Mouse (Mus musculus): ENCODE measurements at regions not wholly inside any gene's neighbourhood (a gene's known extent, or its start where the extent isn't known, plus 50 kb on each side); places are given as distances from the start of the nearest gene placed in this dataset.
"Not testable (repeated sequence)": the region's sequence is repeated elsewhere in the genome, so short reads cannot be mapped to it uniquely, and the experiment has no call there.

GRCm38 (mm10) chr12:113701841-113702240, 158.1 kb downstream of the Adam6a start:
- not testable (repeated sequence) for DNase-seq (ENCODE audit: low spot score in 2 of 2)

- peak in 1 of 2 experiments; percentile 51 for DNase-seq (ENCODE audit: low spot score in 2 of 2)
Measured at GRCm38 (mm10) chr12:113716406-113716805, 172.7 kb downstream of the Adam6a start.

- DNase-seq (ENCODE audit: low spot score in 2 of 2) = peak in 1 of 2 experiments; percentile 37
Measured at GRCm38 (mm10) chr12:113735847-113736246, 192.1 kb downstream of the Adam6a start.

GRCm38 (mm10) chr12:113746277-113746676, 202.6 kb downstream of the Adam6a start:
- DNase-seq (ENCODE audit: low spot score in 2 of 2) = no peak

GRCm38 (mm10) chr12:113747987-113748386, 204.3 kb downstream of the Adam6a start:
- DNase-seq (ENCODE audit: low spot score in 2 of 2) = no peak

GRCm38 (mm10) chr12:113769587-113769986, 225.9 kb downstream of the Adam6a start:
- no peak for DNase-seq (ENCODE audit: low spot score in 2 of 2)

GRCm38 (mm10) chr12:113795876-113796275, 252.2 kb downstream of the Adam6a start:
- peak in 1 of 2 experiments; percentile 9 for DNase-seq (ENCODE audit: low spot score in 2 of 2)

- peak in 1 of 2 experiments; percentile 8 for DNase-seq (ENCODE audit: low spot score in 2 of 2)
Measured at GRCm38 (mm10) chr12:113826377-113826776, 282.7 kb downstream of the Adam6a start.

GRCm38 (mm10) chr12:113858893-113859292, 315.2 kb downstream of the Adam6a start:
- DNase-seq (ENCODE audit: low spot score in 2 of 2) = peak in 1 of 2 experiments; percentile 52

- peak in 1 of 2 experiments; percentile 19 for DNase-seq (ENCODE audit: low spot score in 2 of 2)
Measured at GRCm38 (mm10) chr12:113878826-113879225, 335.1 kb downstream of the Adam6a start.

GRCm38 (mm10) chr12:113896152-113896551, 352.4 kb downstream of the Adam6a start:
- DNase-seq (ENCODE audit: low spot score in 2 of 2) = no peak

GRCm38 (mm10) chr12:113906459-113906858, 362.8 kb downstream of the Adam6a start:
- DNase-seq (ENCODE audit: low spot score in 2 of 2) = no peak

GRCm38 (mm10) chr12:113907751-113908150, 364.0 kb downstream of the Adam6a start:
- DNase-seq (ENCODE audit: low spot score in 2 of 2) = no peak

- DNase-seq (ENCODE audit: low spot score in 2 of 2) = peak in 1 of 2 experiments; percentile 8
Measured at GRCm38 (mm10) chr12:113911770-113912169, 368.1 kb downstream of the Adam6a start.

GRCm38 (mm10) chr12:113940721-113941120, 397.0 kb downstream of the Adam6a start:
- DNase-seq (ENCODE audit: low spot score in 2 of 2) = no peak

- DNase-seq (ENCODE audit: low spot score in 2 of 2) = not testable (repeated sequence)
Measured at GRCm38 (mm10) chr12:113943661-113944327, 400.1 kb downstream of the Adam6a start.

- DNase-seq (ENCODE audit: low spot score in 2 of 2) = not testable (repeated sequence)
Measured at GRCm38 (mm10) chr12:113945786-113946185, 402.1 kb downstream of the Adam6a start.

GRCm38 (mm10) chr12:113948017-113948416, 404.3 kb downstream of the Adam6a start:
- peak in 1 of 2 experiments; percentile 38 for DNase-seq (ENCODE audit: low spot score in 2 of 2)

GRCm38 (mm10) chr12:113974271-113974670, 430.6 kb downstream of the Adam6a start:
- no peak for DNase-seq (ENCODE audit: low spot score in 2 of 2)

- peak; percentile 72 to 94 for DNase-seq (ENCODE audit: low spot score in 2 of 2)
Measured at GRCm38 (mm10) chr12:113981613-113982012, 437.9 kb downstream of the Adam6a start.

- no peak for DNase-seq (ENCODE audit: low spot score in 2 of 2)
Measured at GRCm38 (mm10) chr12:113987233-113987990, 443.7 kb downstream of the Adam6a start.

- no peak for DNase-seq (ENCODE audit: low spot score in 2 of 2)
Measured at GRCm38 (mm10) chr12:113992425-113992824, 448.7 kb downstream of the Adam6a start.

GRCm38 (mm10) chr12:113994284-113994683, 450.6 kb downstream of the Adam6a start:
- DNase-seq (ENCODE audit: low spot score in 2 of 2) = peak; percentile 68 to 73
